Mouse (Mus musculus): ENCODE measurements at regions not wholly inside any gene's neighbourhood (a gene's known extent, or its start where the extent isn't known, plus 50 kb on each side); places are given as distances from the start of the nearest gene placed in this dataset.

GRCm38 (mm10) chr15:50974002-50974754, 2910.5 kb upstream of the Gm7489 start:
- DNase-seq, result no peak
- WGBS, result 76% methylated on average over 9 of the region's 9 CpGs
- Histone ChIP-seq H3K4me1 (ENCODE audit: control insufficient read depth, insufficient read depth, low read length) (peaks cover 3% of the 10 kb centered on the region; the same call in 1 of the 2 replicates), H3K27ac (ENCODE audit: insufficient read depth, low read depth, low read length) (no peak overlapping the region), H3K36me3 (ENCODE audit: control insufficient read depth, insufficient read depth, low read length) (no peaks in the 10 kb centered on the region), H3K27me3 (replicated peaks; ENCODE audit: control insufficient read depth, insufficient read depth, low read length) (no peaks in the 10 kb centered on the region), H3K4me3 (ENCODE audit: insufficient read depth, low read depth, low read length) (no peak overlapping the region)
- no peak for TF ChIP-seq CTCF (conservative IDR thresholded peaks at IDR 0.05; ENCODE audit: insufficient read depth, insufficient read length, low read depth, low read length)
- no peak for TF ChIP-seq POLR2A (IDR thresholded peaks at IDR 0.05; ENCODE audit: low read depth, low read length)

- Histone ChIP-seq H3K27ac (ENCODE audit: insufficient read depth, low read depth, low read length) (no peak overlapping the region), H3K36me3 (ENCODE audit: control insufficient read depth, insufficient read depth, low read length) (no peaks in the 10 kb centered on the region), H3K4me3 (ENCODE audit: insufficient read depth, low read depth, low read length) (no peak overlapping the region), H3K27me3 (replicated peaks; ENCODE audit: control insufficient read depth, insufficient read depth, low read length) (no peaks in the 10 kb centered on the region), H3K4me1 (ENCODE audit: control insufficient read depth, insufficient read depth, low read length) (peaks cover 9% of the 10 kb centered on the region; the same call in 1 of the 2 replicates)
- 90% methylated on average over 4 of the region's 4 CpGs for WGBS
- no peak for DNase-seq
- TF ChIP-seq POLR2A (IDR thresholded peaks at IDR 0.05; ENCODE audit: low read depth, low read length) (no peak), CTCF (conservative IDR thresholded peaks at IDR 0.05; ENCODE audit: insufficient read depth, insufficient read length, low read depth, low read length) (no peak)
Observed at GRCm38 (mm10) chr15:50989457-50989856, 2895.2 kb upstream of the Gm7489 start.

- H3K4me1 ChIP-seq (ENCODE audit: control insufficient read depth, insufficient read depth, low read length), result peaks cover 9% of the 10 kb centered on the region; the same call in 1 of the 2 replicates
- WGBS, result 70% methylated on average over 4 of the region's 4 CpGs
- DNase-seq, result no peak
- H3K27me3 ChIP-seq (replicated peaks; ENCODE audit: control insufficient read depth, insufficient read depth, low read length), result no peaks in the 10 kb centered on the region
- H3K4me3 ChIP-seq (ENCODE audit: insufficient read depth, low read depth, low read length), result no peak overlapping the region
- TF ChIP-seq CTCF (conservative IDR thresholded peaks at IDR 0.05; ENCODE audit: insufficient read depth, insufficient read length, low read depth, low read length) (no peak), POLR2A (IDR thresholded peaks at IDR 0.05; ENCODE audit: low read depth, low read length) (no peak)
- H3K36me3 ChIP-seq (ENCODE audit: control insufficient read depth, insufficient read depth, low read length), result no peaks in the 10 kb centered on the region
- H3K27ac ChIP-seq (ENCODE audit: insufficient read depth, low read depth, low read length), result no peak overlapping the region; the same call in 1 of the 2 replicates
Observed at GRCm38 (mm10) chr15:50991667-50992066, 2893.0 kb upstream of the Gm7489 start.

- peaks cover 9% of the 10 kb centered on the region; the same call in 1 of the 2 replicates for H3K4me1 ChIP-seq (ENCODE audit: control insufficient read depth, insufficient read depth, low read length)
- no peaks in the 10 kb centered on the region for H3K36me3 ChIP-seq (ENCODE audit: control insufficient read depth, insufficient read depth, low read length)
- no peak overlapping the region; the same call in none of the 2 replicates for H3K27ac ChIP-seq (ENCODE audit: insufficient read depth, low read depth, low read length)
- no peak overlapping the region for H3K4me3 ChIP-seq (ENCODE audit: insufficient read depth, low read depth, low read length)
- TF ChIP-seq CTCF (conservative IDR thresholded peaks at IDR 0.05; ENCODE audit: insufficient read depth, insufficient read length, low read depth, low read length), result no peak
- no peak for TF ChIP-seq POLR2A (IDR thresholded peaks at IDR 0.05; ENCODE audit: low read depth, low read length)
- H3K27me3 ChIP-seq (replicated peaks; ENCODE audit: control insufficient read depth, insufficient read depth, low read length), result no peaks in the 10 kb centered on the region
- 53% methylated on average over 2 of the region's 2 CpGs for WGBS
- peak; percentile 63 for DNase-seq
Observed at GRCm38 (mm10) chr15:50992246-50992645, 2892.5 kb upstream of the Gm7489 start.

- DNase-seq, result no peak
- WGBS, result 56% methylated on average over 5 of the region's 5 CpGs
- TF ChIP-seq CTCF (conservative IDR thresholded peaks at IDR 0.05; ENCODE audit: insufficient read depth, insufficient read length, low read depth, low read length), result no peak
- no peak for TF ChIP-seq POLR2A (IDR thresholded peaks at IDR 0.05; ENCODE audit: low read depth, low read length)
Observed at GRCm38 (mm10) chr15:50993121-50993520, 2891.6 kb upstream of the Gm7489 start.

GRCm38 (mm10) chr15:50995688-50996087, 2889.0 kb upstream of the Gm7489 start:
- DNase-seq, result no peak
- peaks cover 11% of the 10 kb centered on the region; the same call in 1 of the 2 replicates for H3K4me1 ChIP-seq (ENCODE audit: control insufficient read depth, insufficient read depth, low read length)
- no peak for TF ChIP-seq CTCF (conservative IDR thresholded peaks at IDR 0.05; ENCODE audit: insufficient read depth, insufficient read length, low read depth, low read length)
- TF ChIP-seq POLR2A (IDR thresholded peaks at IDR 0.05; ENCODE audit: low read depth, low read length), result no peak
- no peaks in the 10 kb centered on the region for H3K36me3 ChIP-seq (ENCODE audit: control insufficient read depth, insufficient read depth, low read length)
- peak overlapping the region; percentile 92 for H3K27ac ChIP-seq (ENCODE audit: insufficient read depth, low read depth, low read length)
- H3K4me3 ChIP-seq (ENCODE audit: insufficient read depth, low read depth, low read length), result no peak overlapping the region
- 67% methylated on average over 3 of the region's 3 CpGs for WGBS
- no peaks in the 10 kb centered on the region for H3K27me3 ChIP-seq (replicated peaks; ENCODE audit: control insufficient read depth, insufficient read depth, low read length)

More at GRCm38 (mm10) chr15:50993121-50993520, 2891.6 kb upstream of the Gm7489 start:
- peaks cover 11% of the 10 kb centered on the region; the same call in 1 of the 2 replicates for H3K4me1 ChIP-seq (ENCODE audit: control insufficient read depth, insufficient read depth, low read length)
- no peaks in the 10 kb centered on the region for H3K27me3 ChIP-seq (replicated peaks; ENCODE audit: control insufficient read depth, insufficient read depth, low read length)
- H3K36me3 ChIP-seq (ENCODE audit: control insufficient read depth, insufficient read depth, low read length), result no peaks in the 10 kb centered on the region
- no peak overlapping the region for H3K4me3 ChIP-seq (ENCODE audit: insufficient read depth, low read depth, low read length)
- no peak overlapping the region for H3K27ac ChIP-seq (ENCODE audit: insufficient read depth, low read depth, low read length)

- TF ChIP-seq POLR2A (IDR thresholded peaks at IDR 0.05; ENCODE audit: low read depth, low read length) (no peak), CTCF (conservative IDR thresholded peaks at IDR 0.05; ENCODE audit: insufficient read depth, insufficient read length, low read depth, low read length) (no peak)
- no peak overlapping the region for H3K4me3 ChIP-seq (ENCODE audit: insufficient read depth, low read depth, low read length)
- 54% methylated on average over 4 of the region's 4 CpGs for WGBS
- no peaks in the 10 kb centered on the region for H3K27me3 ChIP-seq (replicated peaks; ENCODE audit: control insufficient read depth, insufficient read depth, low read length)
- H3K27ac ChIP-seq (ENCODE audit: insufficient read depth, low read depth, low read length), result peak overlapping the region; percentile 92; the same call in 1 of the 2 replicates
- no peaks in the 10 kb centered on the region for H3K36me3 ChIP-seq (ENCODE audit: control insufficient read depth, insufficient read depth, low read length)
- H3K4me1 ChIP-seq (ENCODE audit: control insufficient read depth, insufficient read depth, low read length), result peaks cover 11% of the 10 kb centered on the region; the same call in 1 of the 2 replicates
- peak; percentile 80 for DNase-seq
Observed at GRCm38 (mm10) chr15:50996296-50996695, 2888.4 kb upstream of the Gm7489 start.
